Mouse (Mus musculus): ENCODE measurements around the gene Trmt6.

The Trmt6 gene

GRCm38 (mm10) chr2:132815608-132816314 lies at the start of gene Trmt6, which contains the start of gene Mcm8:
Trmt6 (minus strand) TSS chr2:132816055.
Mcm8 (plus strand) TSS chr2:132816141.
- DNase-seq (ENCODE audit: extremely low spot score, low spot score) = peak; percentile 96

GRCm38 (mm10) chr2:132863325-132863724 lies 47.5 kb upstream of the Trmt6 start:
- DNase-seq (ENCODE audit: extremely low spot score, low spot score) = no peak

DNA sequence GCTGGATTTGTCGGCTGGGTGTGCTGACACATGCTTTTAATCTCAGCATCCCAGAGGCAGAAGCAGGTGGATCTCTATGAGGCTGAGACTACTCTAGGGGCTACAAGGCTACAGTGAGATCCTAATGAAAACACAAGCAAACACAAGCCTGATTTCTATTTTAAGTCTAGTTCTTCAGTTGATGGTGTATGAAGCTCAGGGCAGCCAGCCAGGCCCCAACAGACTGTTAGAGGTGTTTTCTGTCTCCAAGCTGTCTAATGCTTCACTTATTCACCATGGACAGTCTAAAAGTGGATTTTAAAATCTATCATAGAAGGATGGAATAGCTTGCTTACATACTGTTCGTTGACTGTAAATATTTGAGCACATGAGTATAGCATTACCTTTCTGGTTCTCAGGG lies 45.6 kb upstream of the Trmt6 start:
- DNase-seq (ENCODE audit: extremely low spot score, low spot score) = no peak

DNA sequence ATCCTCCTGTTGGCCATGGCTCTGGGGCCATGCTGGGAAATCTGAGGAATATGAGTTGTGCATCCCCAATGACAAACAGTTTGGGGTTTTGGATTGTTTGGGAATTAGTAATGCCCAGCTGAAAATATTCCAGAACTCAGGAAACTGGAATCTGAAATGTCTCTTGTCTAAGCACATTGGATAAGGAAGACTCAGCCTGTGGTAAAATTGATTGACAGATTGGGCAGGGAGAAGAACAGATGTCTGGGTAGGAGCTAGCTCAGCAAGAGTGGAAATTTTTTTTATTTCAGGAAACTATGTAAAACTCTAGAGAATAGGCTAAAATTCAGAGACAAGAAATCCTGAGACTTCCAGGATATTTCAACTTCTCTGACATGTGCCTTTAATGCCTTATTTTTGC lies 44.6 kb upstream of the Trmt6 start:
- no peak for DNase-seq (ENCODE audit: extremely low spot score, low spot score)

- DNase-seq (ENCODE audit: extremely low spot score, low spot score) = no peak
Observed at GRCm38 (mm10) chr2:132856333-132856732, 40.5 kb upstream of the Trmt6 start.

- DNase-seq (ENCODE audit: extremely low spot score, low spot score) = no peak
Observed at GRCm38 (mm10) chr2:132853051-132853450, 37.2 kb upstream of the Trmt6 start.

GRCm38 (mm10) chr2:132849141-132849540 lies 33.3 kb upstream of the Trmt6 start:
- DNase-seq (ENCODE audit: extremely low spot score, low spot score) = no peak

GRCm38 (mm10) chr2:132848361-132848760 lies 32.5 kb upstream of the Trmt6 start:
- DNase-seq (ENCODE audit: extremely low spot score, low spot score) = no peak

GRCm38 (mm10) chr2:132847581-132847980 lies 31.7 kb upstream of the Trmt6 start:
- no peak for DNase-seq (ENCODE audit: extremely low spot score, low spot score)

- DNase-seq (ENCODE audit: extremely low spot score, low spot score) = peak; percentile 100
Observed at GRCm38 (mm10) chr2:132846407-132847358, 30.8 kb upstream of the Trmt6 start, which contains the start of gene Crls1. Crls1 (plus strand) TSS chr2:132846666.

- no peak for DNase-seq (ENCODE audit: extremely low spot score, low spot score)
Observed at GRCm38 (mm10) chr2:132841071-132841470, 25.2 kb upstream of the Trmt6 start.

DNA sequence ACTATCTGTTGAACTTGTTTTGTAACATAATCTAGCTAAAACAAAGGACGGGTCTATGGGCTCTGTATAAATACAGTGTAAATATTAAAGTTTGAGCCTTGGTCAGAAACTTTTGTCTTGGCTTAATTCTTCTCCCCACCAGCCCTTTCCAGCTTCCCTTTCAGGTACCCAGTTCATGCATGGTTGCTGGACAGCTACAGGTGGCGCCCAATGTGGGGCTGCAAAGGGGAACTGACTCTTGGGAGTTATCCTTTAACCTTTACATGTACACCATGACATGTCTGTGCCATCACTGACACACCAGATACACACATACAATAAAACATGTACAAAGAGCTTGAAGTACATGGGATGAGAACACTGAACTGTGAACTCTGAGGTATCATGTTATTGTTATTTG lies 12.9 kb downstream of the Trmt6 start:
- no peak for DNase-seq (ENCODE audit: extremely low spot score, low spot score)

GRCm38 (mm10) chr2:132794204-132794586 lies 21.7 kb downstream of the Trmt6 start:
- DNase-seq (ENCODE audit: extremely low spot score, low spot score) = no peak

DNA sequence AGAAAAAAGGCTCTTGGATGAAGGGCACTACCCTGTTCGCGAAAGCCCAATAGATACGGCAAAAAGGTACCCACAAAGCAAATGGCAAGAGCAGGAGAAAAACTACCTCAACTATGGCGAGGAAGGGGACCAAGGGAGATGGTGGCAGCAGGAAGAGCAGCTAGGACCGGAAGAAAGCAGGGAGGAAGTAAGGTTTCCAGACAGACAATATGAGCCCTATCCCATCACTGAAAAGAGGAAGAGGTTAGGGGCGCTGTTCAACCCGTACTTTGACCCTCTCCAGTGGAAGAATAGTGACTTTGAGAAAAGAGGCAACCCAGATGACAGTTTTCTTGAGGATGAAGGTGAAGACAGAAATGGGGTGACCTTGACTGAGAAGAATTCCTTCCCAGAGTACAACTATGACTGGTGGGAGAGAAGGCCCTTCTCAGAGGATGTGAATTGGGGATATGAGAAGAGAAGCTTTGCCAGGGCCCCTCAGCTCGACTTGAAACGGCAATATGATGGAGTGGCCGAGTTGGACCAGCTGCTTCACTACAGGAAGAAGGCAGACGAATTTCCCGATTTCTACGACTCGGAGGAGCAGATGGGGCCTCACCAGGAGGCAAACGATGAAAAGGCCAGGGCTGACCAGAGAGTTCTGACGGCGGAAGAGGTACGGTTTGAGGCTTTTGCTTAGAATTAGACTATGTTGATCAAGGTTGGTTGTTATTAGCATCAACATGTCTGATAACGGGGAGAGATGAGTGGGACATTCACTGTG lies 22.2 kb downstream of the Trmt6 start:
- DNase-seq (ENCODE audit: extremely low spot score, low spot score) = no peak

- no peak for DNase-seq (ENCODE audit: extremely low spot score, low spot score)
Observed at GRCm38 (mm10) chr2:132784039-132784438, 31.8 kb downstream of the Trmt6 start.

GRCm38 (mm10) chr2:132781439-132782068 lies 34.3 kb downstream of the Trmt6 start:
- peak; percentile 95 for DNase-seq (ENCODE audit: extremely low spot score, low spot score)

DNA sequence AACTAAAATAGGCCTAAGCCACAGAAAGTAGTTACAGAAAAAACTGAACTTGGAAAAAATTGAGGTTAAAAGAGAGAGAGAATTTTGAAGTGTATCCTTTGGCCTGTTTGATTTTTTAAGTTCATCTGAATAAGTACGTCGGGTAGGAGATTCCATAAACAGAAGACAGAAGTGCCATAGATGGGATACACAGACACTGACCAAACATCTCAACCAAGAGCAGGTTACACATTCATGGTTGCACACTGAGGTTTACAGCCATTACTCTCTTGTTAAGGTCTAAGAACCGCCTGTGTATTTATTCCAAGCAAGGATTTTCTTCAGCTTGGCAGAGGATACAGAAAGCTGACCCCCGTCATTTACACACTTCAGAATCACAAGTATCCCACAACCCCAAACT lies 34.9 kb downstream of the Trmt6 start, which contains the start of gene Chgb:
TSS of gene Chgb (plus strand) at position 301 of the 400 bp plus-strand sequence.
- DNase-seq (ENCODE audit: extremely low spot score, low spot score) = no peak

DNA sequence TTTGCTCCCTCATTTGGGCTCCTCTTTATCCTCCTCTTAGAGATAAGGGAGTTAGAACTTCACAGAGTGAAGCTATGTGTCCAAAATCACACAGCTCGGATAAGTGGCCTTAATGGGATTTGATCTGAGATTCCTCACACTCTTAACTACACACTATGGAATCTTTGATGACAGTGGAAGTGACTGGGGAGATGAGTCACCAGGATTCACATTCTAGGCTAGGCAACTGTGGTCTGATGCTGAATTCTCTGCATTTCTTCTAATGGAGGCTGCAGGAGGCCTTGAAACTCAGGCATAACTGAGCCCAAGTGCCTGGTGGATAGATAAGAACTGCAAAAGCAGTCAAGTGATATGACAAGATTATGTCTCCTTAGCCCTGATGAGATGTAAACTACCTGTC lies 45.0 kb downstream of the Trmt6 start:
- no peak for DNase-seq (ENCODE audit: extremely low spot score, low spot score)

- no peak for DNase-seq (ENCODE audit: extremely low spot score, low spot score)
Observed at GRCm38 (mm10) chr2:132757911-132758310, 57.9 kb downstream of the Trmt6 start.

Data from neural tube, embryonic 10.5 days (tissue).